Mouse (Mus musculus): ENCODE measurements around the gene Gpr183. TPM values are rescaled to one million over a fixed set of nuclear protein-coding genes. Genes with fewer than 3 reads are reported as not detected.

Gene Gpr183
- polyA plus RNA-seq, 1 experiment from 2014 or later, result 2.4 TPM

GRCm38 (mm10) chr14:121949436-121949835 lies 15.6 kb downstream of the Gpr183 start:
- H3K9me3 ChIP-seq (ENCODE audit: control insufficient read depth, low read length), result no peaks in the 10 kb centered on the region
- ATAC-seq (ENCODE audit: insufficient number of reproducible peaks, insufficient read depth, low FRiP score, low read depth), result no peak
- WGBS, result 89% methylated on average over 3 of the region's 3 CpGs

DNA sequence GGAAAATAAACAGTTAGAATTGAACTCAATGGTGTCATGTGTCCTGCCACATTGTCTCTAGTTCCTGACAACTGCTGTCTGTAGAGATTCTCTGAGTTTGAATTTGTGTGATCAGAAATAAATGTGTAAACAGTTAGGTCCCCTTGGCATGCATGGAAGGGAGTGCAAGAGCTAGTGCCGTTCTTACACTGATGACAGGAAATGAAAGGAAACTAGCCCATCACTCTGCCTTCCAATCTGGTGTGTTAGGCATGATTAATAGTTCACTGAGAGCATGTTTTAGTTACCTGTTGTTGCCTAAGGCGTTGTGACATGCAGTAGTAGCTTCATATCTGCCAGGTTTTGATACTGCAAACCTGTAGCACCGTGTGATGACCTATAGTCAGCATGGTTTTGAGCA lies 17.0 kb downstream of the Gpr183 start:
- Histone ChIP-seq H3K36me3 (ENCODE audit: control insufficient read depth, insufficient read depth, low read length) (no peaks in the 10 kb centered on the region), H3K9ac (ENCODE audit: low read length) (no peak overlapping the region), H3K27ac (replicated peaks in 1 of 2; ENCODE audit: control insufficient read depth in 1 of 2, insufficient read depth in 1 of 2, low read depth in 2 of 2, low read length in 2 of 2) (no peak overlapping the region), H3K4me3 (ENCODE audit: control insufficient read depth in 1 of 2, insufficient read depth in 1 of 2, low read depth in 1 of 2, low read length in 2 of 2) (no peak overlapping the region), H3K4me1 (ENCODE audit: control insufficient read depth in 2 of 2, insufficient read depth in 2 of 2, low read length in 2 of 2) (0 out of 4 replicates have a peak, but pooled peaks cover 2 to 4% of the 10 kb centered on the region in 2 experiments), H3K9me3 (ENCODE audit: control insufficient read depth, low read length) (no peaks in the 10 kb centered on the region), H3K27me3 (ENCODE audit: control insufficient read depth, insufficient read depth, low read length) (no peaks in the 10 kb centered on the region), H3K4me2 (ENCODE audit: low read length) (no peak overlapping the region)
- no peak for ATAC-seq (ENCODE audit: insufficient number of reproducible peaks, insufficient read depth, low FRiP score, low read depth)
- WGBS, result 75% methylated on average over 3 of the region's 3 CpGs

More at GRCm38 (mm10) chr14:121949436-121949835, 15.6 kb downstream of the Gpr183 start:
- Histone ChIP-seq H3K36me3 (ENCODE audit: control insufficient read depth, insufficient read depth, low read length) (no peaks in the 10 kb centered on the region), H3K27me3 (ENCODE audit: control insufficient read depth, insufficient read depth, low read length) (no peaks in the 10 kb centered on the region), H3K27ac (replicated peaks in 1 of 2; ENCODE audit: control insufficient read depth in 1 of 2, insufficient read depth in 1 of 2, low read depth in 2 of 2, low read length in 2 of 2) (no peak overlapping the region), H3K9ac (ENCODE audit: low read length) (no peak overlapping the region), H3K4me1 (ENCODE audit: control insufficient read depth in 2 of 2, insufficient read depth in 2 of 2, low read length in 2 of 2) (peaks cover 4 to 9% of the 10 kb centered on the region in 2 experiments; a peak in 1 of 4 replicates), H3K4me3 (ENCODE audit: control insufficient read depth in 1 of 2, insufficient read depth in 1 of 2, low read depth in 1 of 2, low read length in 2 of 2) (no peak overlapping the region), H3K4me2 (ENCODE audit: low read length) (no peak overlapping the region)

- Histone ChIP-seq H3K4me3 (ENCODE audit: control insufficient read depth in 1 of 2, insufficient read depth in 1 of 2, low read depth in 1 of 2, low read length in 2 of 2) (no peak overlapping the region), H3K4me2 (ENCODE audit: low read length) (no peak overlapping the region), H3K27me3 (ENCODE audit: control insufficient read depth, insufficient read depth, low read length) (no peaks in the 10 kb centered on the region), H3K27ac (replicated peaks in 1 of 2; ENCODE audit: control insufficient read depth in 1 of 2, insufficient read depth in 1 of 2, low read depth in 2 of 2, low read length in 2 of 2) (no peak overlapping the region), H3K4me1 (ENCODE audit: control insufficient read depth in 2 of 2, insufficient read depth in 2 of 2, low read length in 2 of 2) (0 out of 4 replicates have a peak, but pooled peaks cover 2 to 4% of the 10 kb centered on the region in 2 experiments), H3K9ac (ENCODE audit: low read length) (no peak overlapping the region), H3K9me3 (ENCODE audit: control insufficient read depth, low read length) (no peaks in the 10 kb centered on the region), H3K36me3 (ENCODE audit: control insufficient read depth, insufficient read depth, low read length) (no peaks in the 10 kb centered on the region)
- WGBS, result 76% methylated on average over 8 of the region's 8 CpGs
- no peak for ATAC-seq (ENCODE audit: insufficient number of reproducible peaks, insufficient read depth, low FRiP score, low read depth)
Observed at GRCm38 (mm10) chr14:121947201-121947760, 17.7 kb downstream of the Gpr183 start.

DNA sequence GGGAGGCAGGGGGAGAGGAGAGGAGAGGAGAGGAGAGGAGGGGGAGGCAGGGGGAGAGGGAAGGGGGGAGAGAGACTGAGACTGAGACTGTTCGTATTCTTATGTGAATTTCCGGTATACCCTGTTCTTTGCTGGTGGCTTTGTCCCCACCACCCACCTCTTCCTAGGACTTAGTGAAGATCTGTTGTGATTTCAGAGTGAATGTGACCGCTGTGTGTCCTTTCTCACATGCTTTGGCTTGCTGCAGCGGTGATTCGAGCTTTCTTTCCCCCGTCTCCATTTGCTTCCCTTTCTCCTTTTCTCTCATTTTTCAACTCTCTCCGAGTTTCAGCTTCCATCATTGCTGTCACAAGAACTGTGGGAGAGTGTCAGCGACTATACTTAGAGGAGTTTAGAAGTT lies 18.3 kb downstream of the Gpr183 start:
- H3K27me3 ChIP-seq (ENCODE audit: control insufficient read depth, insufficient read depth, low read length), result no peaks in the 10 kb centered on the region
- no peak overlapping the region for H3K4me2 ChIP-seq (ENCODE audit: low read length)
- 0 out of 4 replicates have a peak, but pooled peaks cover 2 to 4% of the 10 kb centered on the region in 2 experiments for H3K4me1 ChIP-seq (ENCODE audit: control insufficient read depth in 2 of 2, insufficient read depth in 2 of 2, low read length in 2 of 2)
- H3K4me3 ChIP-seq (ENCODE audit: control insufficient read depth in 1 of 2, insufficient read depth in 1 of 2, low read depth in 1 of 2, low read length in 2 of 2), result no peak overlapping the region
- H3K27ac ChIP-seq (replicated peaks in 1 of 2; ENCODE audit: control insufficient read depth in 1 of 2, insufficient read depth in 1 of 2, low read depth in 2 of 2, low read length in 2 of 2), result no peak overlapping the region
- 73% methylated on average over 8 of the region's 8 CpGs for WGBS
- no peak for ATAC-seq (ENCODE audit: insufficient number of reproducible peaks, insufficient read depth, low FRiP score, low read depth)
- no peaks in the 10 kb centered on the region for H3K36me3 ChIP-seq (ENCODE audit: control insufficient read depth, insufficient read depth, low read length)
- H3K9ac ChIP-seq (ENCODE audit: low read length), result no peak overlapping the region
- no peaks in the 10 kb centered on the region for H3K9me3 ChIP-seq (ENCODE audit: control insufficient read depth, low read length)

- H3K27ac ChIP-seq (replicated peaks in 1 of 2; ENCODE audit: control insufficient read depth in 1 of 2, insufficient read depth in 1 of 2, low read depth in 2 of 2, low read length in 2 of 2), result no peak overlapping the region
Observed at GRCm38 (mm10) chr14:121946131-121946530, 18.9 kb downstream of the Gpr183 start.

DNA sequence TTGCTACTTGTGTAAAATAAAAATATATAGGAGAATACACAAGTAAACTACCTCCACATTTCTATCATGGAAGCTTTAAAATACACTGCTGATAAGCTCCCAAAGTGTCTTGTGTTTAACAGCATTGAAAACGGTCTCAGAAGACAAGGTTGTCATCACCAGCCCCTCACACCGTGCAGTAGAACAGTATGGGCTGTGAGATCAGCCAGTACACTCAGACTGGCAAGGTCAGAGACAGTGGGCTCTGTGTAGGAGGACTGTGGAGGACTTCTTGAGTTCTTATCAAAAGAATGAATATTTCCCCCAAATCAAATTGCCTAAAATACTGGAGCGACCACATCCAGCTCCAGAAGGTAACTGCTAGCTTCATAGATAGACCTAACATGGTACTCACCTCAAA lies 25.4 kb downstream of the Gpr183 start:
- Histone ChIP-seq H3K36me3 (ENCODE audit: control insufficient read depth, insufficient read depth, low read length) (no peaks in the 10 kb centered on the region), H3K4me1 (ENCODE audit: control insufficient read depth in 2 of 2, insufficient read depth in 2 of 2, low read length in 2 of 2) (peaks cover 6 to 17% of the 10 kb centered on the region in 2 experiments), H3K4me3 (ENCODE audit: control insufficient read depth in 1 of 2, insufficient read depth in 1 of 2, low read depth in 1 of 2, low read length in 2 of 2) (no peak overlapping the region), H3K27me3 (ENCODE audit: control insufficient read depth, insufficient read depth, low read length) (no peaks in the 10 kb centered on the region), H3K9ac (ENCODE audit: low read length) (no peak overlapping the region), H3K9me3 (ENCODE audit: control insufficient read depth, low read length) (peaks cover 10% of the 10 kb centered on the region), H3K4me2 (ENCODE audit: low read length) (no peak overlapping the region), H3K27ac (replicated peaks in 1 of 2; ENCODE audit: control insufficient read depth in 1 of 2, insufficient read depth in 1 of 2, low read depth in 2 of 2, low read length in 2 of 2) (peak overlapping the region in 1 of 2 experiments; percentile 50; a peak in 1 of 4 replicates)
- ATAC-seq (ENCODE audit: insufficient number of reproducible peaks, insufficient read depth, low FRiP score, low read depth), result no peak
- 11% methylated on average over 3 of the region's 3 CpGs for WGBS

More at GRCm38 (mm10) chr14:121946131-121946530, 18.9 kb downstream of the Gpr183 start:
- Histone ChIP-seq H3K9me3 (ENCODE audit: control insufficient read depth, low read length) (no peaks in the 10 kb centered on the region), H3K9ac (ENCODE audit: low read length) (no peak overlapping the region), H3K4me1 (ENCODE audit: control insufficient read depth in 2 of 2, insufficient read depth in 2 of 2, low read length in 2 of 2) (no peaks in the 10 kb centered on the region), H3K4me3 (ENCODE audit: control insufficient read depth in 1 of 2, insufficient read depth in 1 of 2, low read depth in 1 of 2, low read length in 2 of 2) (no peak overlapping the region), H3K27me3 (ENCODE audit: control insufficient read depth, insufficient read depth, low read length) (no peaks in the 10 kb centered on the region), H3K4me2 (ENCODE audit: low read length) (no peak overlapping the region), H3K36me3 (ENCODE audit: control insufficient read depth, insufficient read depth, low read length) (no peaks in the 10 kb centered on the region)
- 79% methylated on average over 5 of the region's 5 CpGs for WGBS
- ATAC-seq (ENCODE audit: insufficient number of reproducible peaks, insufficient read depth, low FRiP score, low read depth), result no peak

GRCm38 (mm10) chr14:121938256-121939191 lies 26.5 kb downstream of the Gpr183 start:
- WGBS, result 74% methylated on average over 11 of the region's 11 CpGs
- ATAC-seq (ENCODE audit: insufficient number of reproducible peaks, insufficient read depth, low FRiP score, low read depth), result no peak
- no peak overlapping the region for H3K4me2 ChIP-seq (ENCODE audit: low read length)
- peaks cover 10% of the 10 kb centered on the region for H3K9me3 ChIP-seq (ENCODE audit: control insufficient read depth, low read length)
- no peak overlapping the region for H3K9ac ChIP-seq (ENCODE audit: low read length)
- peaks cover 6 to 17% of the 10 kb centered on the region in 2 experiments for H3K4me1 ChIP-seq (ENCODE audit: control insufficient read depth in 2 of 2, insufficient read depth in 2 of 2, low read length in 2 of 2)
- H3K4me3 ChIP-seq (ENCODE audit: control insufficient read depth in 1 of 2, insufficient read depth in 1 of 2, low read depth in 1 of 2, low read length in 2 of 2), result no peak overlapping the region
- peak overlapping the region in 1 of 2 experiments; percentile 26; a peak in 1 of 4 replicates for H3K27ac ChIP-seq (replicated peaks in 1 of 2; ENCODE audit: control insufficient read depth in 1 of 2, insufficient read depth in 1 of 2, low read depth in 2 of 2, low read length in 2 of 2)
- H3K36me3 ChIP-seq (ENCODE audit: control insufficient read depth, insufficient read depth, low read length), result peaks cover 8% of the 10 kb centered on the region
- H3K27me3 ChIP-seq (ENCODE audit: control insufficient read depth, insufficient read depth, low read length), result no peaks in the 10 kb centered on the region
